Mouse (Mus musculus) CH12.LX (cell line): ENCODE results near the gene Lama4.

Experiments used
- CTCF ChIP-seq, 2 experiments: IDR thresholded peaks in 1 of 2; conservative IDR thresholded peaks in 1 of 2; 2 replicates each; pipeline ENCODE4 v1.5.1; 2011 to 2012; ENCODE audit warnings: low read depth in 2 of 2, low read length in 2 of 2, improper control_type of control experiment in 1 of 2, inconsistent platforms in 1 of 2, mild to moderate bottlenecking in 1 of 2, moderate library complexity in 1 of 2
- GABPA ChIP-seq: IDR thresholded peaks from 2 replicates; pipeline ENCODE4 v1.6.1; 2012; ENCODE audit warnings: low read depth, low read length, improper control_type of control experiment, inconsistent platforms; ENCODE audit not compliant: insufficient replicate concordance
- MAX ChIP-seq: IDR thresholded peaks from 2 replicates; pipeline ENCODE4 v1.6.1; 2011; ENCODE audit warnings: low read length, improper control_type of control experiment
- POLR2A ChIP-seq: IDR thresholded peaks from 2 replicates; pipeline ENCODE4 v1.6.1; 2011; ENCODE audit warnings: low read depth, mild to moderate bottlenecking, improper control_type of control experiment, low read length

DNA sequence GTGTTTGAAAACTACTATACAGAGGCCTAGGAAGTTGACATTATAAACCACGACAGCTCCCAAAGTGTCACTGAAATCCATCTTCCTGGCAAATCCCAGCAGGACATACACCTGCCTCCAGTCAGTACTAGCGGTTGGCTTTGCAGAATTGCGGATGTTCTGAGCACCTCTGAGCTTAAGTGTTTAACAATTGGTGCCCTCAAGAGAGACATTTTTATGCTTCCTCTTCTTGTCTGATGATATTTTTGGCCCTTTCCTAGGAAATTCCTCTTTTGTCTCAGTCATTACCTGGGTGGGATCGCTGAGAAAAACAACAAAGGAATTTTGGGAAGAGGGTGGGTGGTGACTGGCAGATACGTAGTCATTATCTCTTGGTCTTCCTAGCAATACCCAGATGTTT is 14.4 kb downstream of the Lama4 start:
- TF ChIP-seq POLR2A, result no peak
- no peak for TF ChIP-seq GABPA
- TF ChIP-seq CTCF (conservative IDR thresholded peaks at IDR 0.05 in 1 of 2, IDR thresholded peaks at IDR 0.05 in 1 of 2; ENCODE audit: low read depth in 2 of 2, low read length in 2 of 2), result no peak
- no peak for TF ChIP-seq MAX
